Mouse (Mus musculus): ENCODE measurements around the gene Gm10842. TPM values are rescaled to one million over a fixed set of nuclear protein-coding genes. Genes with fewer than 3 reads are reported as not detected.
A peak's percentile ranks its signal among the peaks of the same experiment; 100 is the strongest.

The Gm10842 gene
- polyA plus RNA-seq, 2 experiments: not detected

- ATAC-seq (ENCODE audit: insufficient read depth) (peak; percentile 89), DNase-seq (ENCODE audit: low read depth in 3 of 3, low spot score in 3 of 3) (peak; percentile 70 to 80 (median 74))
- peak overlapping the region; percentile 34 to 54 for H3K4me3 ChIP-seq (ENCODE audit: insufficient read depth in 1 of 2, low read depth in 2 of 2, low read length in 2 of 2)
- no peaks in the 10 kb centered on the region for H3K36me3 ChIP-seq (replicated peaks; ENCODE audit: control insufficient read depth, insufficient read depth, low read depth)
- H3K4me1 ChIP-seq (replicated peaks; ENCODE audit: control insufficient read depth in 2 of 2, insufficient read depth in 2 of 2, low read length in 1 of 2): peaks cover 39 to 65% of the 10 kb centered on the region in 2 experiments
- H3K9ac ChIP-seq (replicated peaks): peak overlapping the region; percentile 61
- H3K27me3 ChIP-seq (ENCODE audit: control insufficient read depth, insufficient read depth, low read length): no peaks in the 10 kb centered on the region
- H3K9me3 ChIP-seq (ENCODE audit: control insufficient read depth, low read length): no peaks in the 10 kb centered on the region
- H3K27ac ChIP-seq: peak overlapping the region; percentile 91
- H3K4me2 ChIP-seq (ENCODE audit: low read depth): peak overlapping the region; percentile 79
- peak; percentile 86 for TF ChIP-seq EP300 (IDR thresholded peaks at IDR 0.05; ENCODE audit: low read depth)
- TF ChIP-seq CTCF (IDR thresholded peaks at IDR 0.05; ENCODE audit: low read depth): no peak
- 16% methylated on average over 11 of the region's 11 CpGs for WGBS (ENCODE audit: insufficient replicate concordance)
Observed at GRCm38 (mm10) chr11:105152357-105152899, 5.7 kb downstream of the Gm10842 start.

GRCm38 (mm10) chr11:105153068-105153833 is 6.6 kb downstream of the Gm10842 start:
- ATAC-seq (ENCODE audit: insufficient read depth) (peak; percentile 73), DNase-seq (ENCODE audit: low read depth in 3 of 3, low spot score in 3 of 3) (peak; percentile 66 to 69 (median 67))
- peak overlapping the region; percentile 79 for H3K4me2 ChIP-seq (ENCODE audit: low read depth)

GRCm38 (mm10) chr11:105155915-105156314 is 9.2 kb downstream of the Gm10842 start:
- peak overlapping the region; percentile 16 for H3K27ac ChIP-seq
- TF ChIP-seq CTCF (IDR thresholded peaks at IDR 0.05; ENCODE audit: low read depth): no peak
- no peak for TF ChIP-seq EP300 (IDR thresholded peaks at IDR 0.05; ENCODE audit: low read depth)
- no peak for DNase-seq (ENCODE audit: low read depth in 3 of 3, low spot score in 3 of 3)

More at GRCm38 (mm10) chr11:105153068-105153833, 6.6 kb downstream of the Gm10842 start:
- 25% methylated on average over 12 of the region's 12 CpGs for WGBS (ENCODE audit: insufficient replicate concordance)
- peaks cover 41 to 72% of the 10 kb centered on the region in 2 experiments for H3K4me1 ChIP-seq (replicated peaks; ENCODE audit: control insufficient read depth in 2 of 2, insufficient read depth in 2 of 2, low read length in 1 of 2)
- no peaks in the 10 kb centered on the region for H3K9me3 ChIP-seq (ENCODE audit: control insufficient read depth, low read length)
- peak overlapping the region; percentile 61 for H3K9ac ChIP-seq (replicated peaks)
- no peaks in the 10 kb centered on the region for H3K27me3 ChIP-seq (ENCODE audit: control insufficient read depth, insufficient read depth, low read length)
- no peaks in the 10 kb centered on the region for H3K36me3 ChIP-seq (replicated peaks; ENCODE audit: control insufficient read depth, insufficient read depth, low read depth)
- H3K4me3 ChIP-seq (ENCODE audit: insufficient read depth in 1 of 2, low read depth in 2 of 2, low read length in 2 of 2): no peak overlapping the region
- TF ChIP-seq EP300 (IDR thresholded peaks at IDR 0.05; ENCODE audit: low read depth) (peak; percentile 34), CTCF (IDR thresholded peaks at IDR 0.05; ENCODE audit: low read depth) (no peak; the same call in 1 of the 2 replicates)
- peak overlapping the region; percentile 91 for H3K27ac ChIP-seq

GRCm38 (mm10) chr11:105156748-105157267 is 10.1 kb downstream of the Gm10842 start:
- Histone ChIP-seq H3K36me3 (replicated peaks; ENCODE audit: control insufficient read depth, insufficient read depth, low read depth) (no peaks in the 10 kb centered on the region), H3K9ac (replicated peaks) (peak overlapping the region; percentile 48), H3K4me1 (replicated peaks; ENCODE audit: control insufficient read depth in 2 of 2, insufficient read depth in 2 of 2, low read length in 1 of 2) (peaks cover 25 to 54% of the 10 kb centered on the region in 2 experiments), H3K27me3 (ENCODE audit: control insufficient read depth, insufficient read depth, low read length) (no peaks in the 10 kb centered on the region), H3K4me3 (ENCODE audit: insufficient read depth in 1 of 2, low read depth in 2 of 2, low read length in 2 of 2) (peak overlapping the region; percentile 22 to 62), H3K4me2 (ENCODE audit: low read depth) (peak overlapping the region; percentile 45), H3K9me3 (ENCODE audit: control insufficient read depth, low read length) (no peaks in the 10 kb centered on the region), H3K27ac (peak overlapping the region; percentile 38)
- TF ChIP-seq EP300 (IDR thresholded peaks at IDR 0.05; ENCODE audit: low read depth): no peak
- no peak for TF ChIP-seq CTCF (IDR thresholded peaks at IDR 0.05; ENCODE audit: low read depth)
- WGBS (ENCODE audit: insufficient replicate concordance): 49% methylated on average over 19 of the region's 19 CpGs
- ATAC-seq (ENCODE audit: insufficient read depth) (no peak), DNase-seq (ENCODE audit: low read depth in 3 of 3, low spot score in 3 of 3) (no peak)

More at GRCm38 (mm10) chr11:105155915-105156314, 9.2 kb downstream of the Gm10842 start:
- Histone ChIP-seq H3K27me3 (ENCODE audit: control insufficient read depth, insufficient read depth, low read length) (no peaks in the 10 kb centered on the region), H3K9ac (replicated peaks) (no peak overlapping the region), H3K9me3 (ENCODE audit: control insufficient read depth, low read length) (no peaks in the 10 kb centered on the region), H3K4me3 (ENCODE audit: insufficient read depth in 1 of 2, low read depth in 2 of 2, low read length in 2 of 2) (no peak overlapping the region), H3K36me3 (replicated peaks; ENCODE audit: control insufficient read depth, insufficient read depth, low read depth) (no peaks in the 10 kb centered on the region), H3K4me1 (replicated peaks; ENCODE audit: control insufficient read depth in 2 of 2, insufficient read depth in 2 of 2, low read length in 1 of 2) (peaks cover 34 to 63% of the 10 kb centered on the region in 2 experiments), H3K4me2 (ENCODE audit: low read depth) (no peak overlapping the region)
- WGBS (ENCODE audit: insufficient replicate concordance): 52% methylated on average over 4 of the region's 4 CpGs
- no peak for ATAC-seq (ENCODE audit: insufficient read depth)

GRCm38 (mm10) chr11:105158047-105158446 is 11.4 kb downstream of the Gm10842 start:
- Histone ChIP-seq H3K4me3 (ENCODE audit: insufficient read depth in 1 of 2, low read depth in 2 of 2, low read length in 2 of 2) (peak overlapping the region; percentile 22 to 29; a peak in 3 of 4 replicates), H3K9me3 (ENCODE audit: control insufficient read depth, low read length) (no peaks in the 10 kb centered on the region), H3K27ac (no peak overlapping the region), H3K4me1 (replicated peaks; ENCODE audit: control insufficient read depth in 2 of 2, insufficient read depth in 2 of 2, low read length in 1 of 2) (peaks cover 17 to 43% of the 10 kb centered on the region in 2 experiments), H3K36me3 (replicated peaks; ENCODE audit: control insufficient read depth, insufficient read depth, low read depth) (no peaks in the 10 kb centered on the region), H3K27me3 (ENCODE audit: control insufficient read depth, insufficient read depth, low read length) (no peaks in the 10 kb centered on the region), H3K4me2 (ENCODE audit: low read depth) (peak overlapping the region; percentile 45), H3K9ac (replicated peaks) (peak overlapping the region; percentile 34)
- no peak for TF ChIP-seq CTCF (IDR thresholded peaks at IDR 0.05; ENCODE audit: low read depth)
- no peak for TF ChIP-seq EP300 (IDR thresholded peaks at IDR 0.05; ENCODE audit: low read depth)
- ATAC-seq (ENCODE audit: insufficient read depth): no peak
- DNase-seq (ENCODE audit: low read depth in 3 of 3, low spot score in 3 of 3): no peak

Data from liver, embryonic 14.5 days (tissue).